Mouse (Mus musculus) adrenal gland, postnatal 10 days (tissue): ENCODE measurements around the gene Ints5. TPM values are rescaled to one million over a fixed set of nuclear protein-coding genes. Genes with fewer than 3 reads are reported as not detected.
"Not testable (repeated sequence)": the region's sequence is repeated elsewhere in the genome, so short reads cannot be mapped to it uniquely, and the experiment has no call there.

ENCODE experiments used
- DNase-seq: peaks from one replicate; pipeline ENCODE4 v3.0.0; 2021; ENCODE audit warnings: mixed read lengths
- long read RNA-seq, 2 experiments: library from polyadenylated mRNA; stranded (forward); transcript quantifications; one replicate each; pipeline ENCODE4 v2.0.0; 2021
- total RNA-seq, 2 experiments: library from RNA; stranded (reverse); gene quantifications; 2 replicates each; pipeline ENCODE4 v1.2.3; 2021

Gene Ints5
- 10 to 100 TPM; 23.7 to 25.2 TPM for total RNA-seq
- long read RNA-seq, experiment 1, transcript Ints5-201 (2 exons, 3,274 nt) = major isoform, 9 of 32 reads
- long read RNA-seq, experiment 1, partial matches to known transcripts = 23 of 32 reads
- long read RNA-seq, experiment 1, other reads (novel, unspliced or antisense) = 0 of 32 reads
- long read RNA-seq, experiment 2, transcript Ints5-201 (2 exons, 3,274 nt) = major isoform, 9 of 13 reads
- long read RNA-seq, experiment 2, partial matches to known transcripts = 0 of 13 reads
- long read RNA-seq, experiment 2, other reads (novel, unspliced or antisense) = 4 of 13 reads

DNA sequence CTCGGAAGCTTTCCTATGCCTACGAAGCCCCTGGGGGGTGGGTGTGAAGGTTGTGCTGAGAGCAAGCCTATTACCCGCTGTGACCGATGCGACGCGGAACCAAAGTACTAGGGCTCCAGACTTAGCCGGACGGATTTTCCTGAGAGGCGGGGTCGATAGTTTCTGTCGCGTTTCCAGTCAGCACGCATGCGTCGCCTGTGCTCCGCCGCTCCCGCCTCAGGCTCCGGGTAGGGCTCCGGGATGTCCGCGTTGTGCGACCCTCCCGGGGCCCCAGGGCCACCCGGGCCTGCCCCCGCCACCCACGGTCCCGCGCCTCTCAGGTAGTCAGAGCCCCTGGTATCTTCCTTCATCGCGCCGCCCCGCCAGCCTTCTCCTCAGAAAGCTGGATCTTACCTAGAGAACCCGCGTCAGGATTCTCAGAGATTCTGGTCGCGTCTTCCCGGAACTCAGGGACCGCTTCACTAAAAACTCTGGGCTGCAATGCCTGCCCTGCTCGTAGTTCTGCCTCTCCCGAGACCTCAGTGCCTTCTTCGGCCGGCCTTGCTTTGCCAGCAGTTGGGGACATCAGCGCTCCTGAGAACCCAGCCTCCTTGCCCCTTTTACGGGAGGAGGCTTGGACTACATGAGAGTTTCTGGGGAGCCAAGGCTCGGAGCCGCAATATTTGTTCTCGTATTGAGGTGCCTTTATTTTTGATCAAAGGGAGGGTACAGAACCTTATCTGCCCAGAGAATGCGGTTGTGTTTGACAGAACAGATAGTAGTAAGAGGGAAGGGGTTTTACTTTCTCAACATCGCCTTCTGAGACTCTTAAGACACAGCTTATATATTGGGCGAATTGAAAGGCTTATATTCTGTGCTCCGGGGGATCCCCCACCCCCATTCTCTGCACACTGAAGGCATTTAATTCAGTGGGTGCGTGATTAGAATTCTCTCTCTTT, at the start of gene Ints5:
Gene Ints5 (plus strand): TSS at position 177 of the 938 bp plus-strand sequence.
- DNase-seq = peak; percentile 91

DNA sequence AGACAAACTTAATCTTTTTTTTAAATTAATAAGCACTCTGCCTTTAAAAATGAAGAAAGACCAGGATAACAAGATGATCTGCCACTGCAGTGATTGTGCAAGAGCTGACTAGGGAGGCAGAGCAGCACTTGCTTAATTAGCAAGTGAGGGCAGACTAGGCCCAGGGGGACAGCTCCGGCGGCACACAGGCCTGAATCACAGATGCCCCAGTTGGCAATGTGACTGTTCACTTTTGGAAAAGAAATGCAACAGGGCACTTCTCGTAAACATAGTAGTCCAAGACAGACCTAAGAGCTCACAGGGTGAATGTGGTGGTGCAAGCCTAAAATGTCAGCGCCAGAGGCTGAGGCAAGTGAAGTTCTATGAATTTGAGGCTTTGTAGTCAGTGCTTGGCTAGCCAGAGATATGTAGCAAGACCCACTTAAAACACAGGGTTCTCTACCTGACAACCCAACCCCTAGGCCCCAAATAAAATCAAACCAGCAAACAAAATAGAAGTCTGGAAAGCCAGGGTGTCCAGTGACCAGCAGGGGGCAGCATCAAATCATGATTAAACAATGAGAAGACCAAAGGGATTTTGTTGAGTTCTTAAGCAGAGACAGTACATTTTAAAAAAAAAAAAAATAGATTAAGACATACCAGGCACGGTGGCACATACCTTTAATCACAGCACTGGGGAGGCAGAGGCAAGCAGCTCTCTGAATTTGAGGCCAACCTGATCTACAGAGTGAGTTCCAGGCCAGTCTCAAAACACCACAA, 48.3 kb upstream of the Ints5 start:
- peak; percentile 88 for DNase-seq

DNA sequence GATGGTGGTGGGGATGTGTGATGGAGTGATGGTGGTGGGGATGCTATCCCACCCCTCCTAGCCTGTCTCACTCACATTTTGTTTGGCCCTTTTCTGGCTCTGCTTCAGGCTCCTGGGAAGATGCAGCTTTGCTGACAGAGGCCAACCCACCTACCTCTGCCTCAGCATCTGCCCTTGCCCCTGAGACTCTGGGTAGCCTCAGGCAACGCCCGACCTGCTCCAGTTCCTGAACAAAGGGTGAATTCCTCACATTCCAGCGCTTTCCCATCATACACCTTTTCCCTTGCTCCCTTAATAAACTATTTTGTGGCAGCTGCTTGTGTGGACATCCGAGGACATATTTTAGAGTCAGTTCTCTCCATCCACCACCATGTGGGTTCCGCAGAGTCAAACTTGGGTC, 44.4 kb upstream of the Ints5 start:
- no peak for DNase-seq

DNA sequence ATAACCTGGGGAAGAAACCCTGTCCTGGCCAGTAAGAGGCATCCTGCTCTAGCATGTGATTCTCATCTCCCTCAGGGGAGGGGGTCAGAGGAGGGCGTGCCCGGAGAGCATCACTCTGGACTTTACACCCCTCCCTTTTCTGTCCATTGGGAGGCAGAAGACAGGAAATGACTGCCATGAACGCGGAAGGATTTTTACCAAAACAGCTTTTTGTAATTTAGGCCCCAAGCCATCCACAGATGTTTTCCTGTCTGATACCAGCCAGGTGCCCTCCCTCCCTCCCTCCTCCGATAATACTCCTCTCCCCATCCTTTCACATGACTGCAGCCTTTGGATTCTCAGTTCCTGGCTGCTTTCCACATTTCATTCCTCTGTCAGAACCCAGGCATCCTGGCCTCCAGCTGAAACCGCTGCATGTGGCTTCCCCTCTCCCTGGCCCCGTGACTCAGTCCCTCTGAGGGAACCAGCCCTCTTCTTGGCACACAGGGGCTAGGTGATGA, 42.4 kb upstream of the Ints5 start, which contains the start of gene Lrrn4cl:
Gene Lrrn4cl (plus strand): TSS at position 367 of the 500 bp plus-strand sequence.
- peak; percentile 43 for DNase-seq

DNA sequence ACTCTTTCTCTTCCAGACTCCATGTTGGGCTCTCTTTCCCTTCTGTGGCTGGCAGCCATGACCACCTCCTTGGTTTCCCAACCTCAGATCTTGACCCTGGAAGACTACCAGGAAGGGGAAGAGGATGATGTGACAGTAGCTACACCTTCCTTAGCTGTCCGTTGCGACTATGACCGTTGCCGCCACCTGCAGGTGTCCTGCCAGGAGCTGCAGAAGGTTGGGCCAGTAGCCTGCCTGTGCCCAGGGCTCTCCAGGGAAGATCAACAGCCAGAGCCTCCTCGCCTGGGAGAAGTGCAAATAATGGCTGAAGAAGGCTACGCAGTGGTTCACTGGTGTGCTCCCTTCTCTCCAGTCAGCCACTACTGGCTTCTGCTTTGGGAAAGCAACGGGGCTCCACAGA, 41.2 kb upstream of the Ints5 start:
- DNase-seq = peak; percentile 43

DNA sequence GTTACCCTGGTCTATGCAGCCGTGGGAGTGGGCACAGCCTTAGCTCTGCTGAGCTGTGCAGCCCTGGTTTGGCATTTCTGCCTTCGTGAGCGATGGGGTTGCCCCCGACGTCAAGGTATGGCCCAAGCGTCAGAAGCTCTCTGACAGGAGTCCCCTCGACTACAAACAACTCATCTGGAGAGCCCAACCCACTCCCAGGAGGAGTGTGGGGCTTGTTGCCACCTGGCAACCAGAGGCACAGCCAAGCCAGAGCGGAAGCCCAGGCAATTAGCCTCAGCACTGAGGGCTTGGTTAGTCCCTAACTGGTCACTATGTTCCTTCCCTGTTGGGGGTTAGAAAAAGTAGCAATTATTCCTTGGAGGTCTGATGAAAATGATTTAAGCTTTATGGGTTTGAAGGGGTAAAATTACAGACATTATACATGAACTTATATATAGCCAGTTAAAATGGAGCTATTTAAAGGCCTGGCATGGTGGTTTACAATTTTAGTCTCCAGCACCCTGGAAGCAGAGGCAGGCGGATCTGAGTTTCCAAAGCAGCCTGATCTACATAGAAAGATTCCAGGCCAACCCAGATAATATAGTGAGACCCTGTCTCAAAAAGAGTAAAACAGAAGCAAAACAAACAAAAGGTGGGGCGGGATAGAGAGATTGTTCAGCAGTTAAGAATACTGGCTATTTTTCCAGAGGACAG, 40.4 kb upstream of the Ints5 start:
- DNase-seq = peak; percentile 67

DNA sequence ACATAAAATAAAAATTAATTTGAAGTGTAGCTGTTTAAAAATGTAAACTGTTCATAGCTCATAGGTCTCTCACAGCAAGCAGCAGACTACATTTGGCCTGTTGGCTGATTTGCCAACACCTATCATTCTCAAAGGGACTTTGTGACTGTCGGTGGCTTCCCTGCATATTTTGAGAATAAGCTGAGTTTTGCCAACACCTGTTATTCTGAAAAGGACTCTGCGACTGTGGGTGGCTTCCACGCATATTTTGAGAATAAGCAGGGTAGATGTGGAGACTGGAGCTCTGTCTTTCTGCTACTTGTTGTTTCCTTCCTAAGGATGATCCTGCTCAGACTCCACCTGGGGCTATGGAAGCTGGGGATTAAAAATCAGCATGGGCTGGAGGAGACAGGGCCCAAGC, 39.7 kb upstream of the Ints5 start:
- DNase-seq = no peak

DNA sequence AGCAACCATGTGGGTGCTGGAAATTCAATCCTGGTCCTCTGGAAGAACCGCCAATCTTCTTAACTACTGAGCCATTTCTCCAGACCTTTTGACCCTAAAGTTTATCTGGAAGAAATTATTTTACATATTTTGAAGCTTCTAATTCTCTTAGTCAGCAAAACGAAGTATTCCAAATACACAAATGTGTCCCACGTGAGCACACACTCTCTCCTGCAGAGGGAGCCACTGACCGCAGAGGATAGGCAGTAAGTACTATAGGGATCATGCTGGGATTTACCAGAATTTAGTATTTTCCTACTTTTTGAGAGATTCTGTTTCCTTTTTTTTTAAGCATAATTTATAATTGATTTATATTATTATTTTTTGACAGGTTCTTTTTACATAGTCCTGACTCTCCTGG, 35.1 kb upstream of the Ints5 start:
- DNase-seq = peak; percentile 73

DNA sequence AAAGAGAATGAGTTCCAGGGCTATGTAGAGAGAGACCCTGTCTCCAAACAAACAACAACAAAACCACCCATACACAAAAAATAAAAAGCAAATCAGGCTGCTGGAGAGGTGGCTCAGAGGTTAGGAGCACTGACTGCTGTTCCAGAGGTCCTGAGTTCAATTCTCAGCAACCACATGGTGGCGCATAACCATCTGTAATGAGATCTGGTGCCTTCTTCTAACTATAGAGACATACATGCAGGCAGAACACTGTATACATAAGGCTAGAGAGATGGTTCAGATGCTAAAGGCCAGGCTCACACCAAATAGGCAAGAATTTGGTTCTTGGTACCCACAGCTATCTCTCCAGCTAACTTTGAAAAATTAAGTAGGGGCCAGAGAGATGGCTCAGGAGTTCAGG, 33.8 kb upstream of the Ints5 start:
- DNase-seq = no peak

DNA sequence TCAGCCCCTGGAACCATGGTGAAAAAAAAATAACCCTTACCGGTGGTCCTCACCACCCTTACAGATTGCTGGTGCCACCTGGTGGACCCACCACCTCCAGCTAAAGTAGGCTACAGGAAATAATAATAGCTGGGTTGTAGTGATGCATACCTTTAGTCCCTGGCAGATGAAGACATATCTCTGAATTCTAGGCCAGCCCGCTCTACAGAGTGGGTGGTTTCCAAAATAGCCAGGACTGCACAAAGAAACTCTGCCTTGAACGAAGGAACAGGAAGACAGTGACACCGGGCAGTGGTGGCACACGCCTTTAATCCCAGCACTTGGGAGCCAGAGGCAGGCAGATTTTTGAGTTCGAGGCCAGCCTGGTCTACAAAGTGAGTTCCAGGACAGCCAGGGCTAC, 28.5 kb upstream of the Ints5 start:
- no peak for DNase-seq

DNA sequence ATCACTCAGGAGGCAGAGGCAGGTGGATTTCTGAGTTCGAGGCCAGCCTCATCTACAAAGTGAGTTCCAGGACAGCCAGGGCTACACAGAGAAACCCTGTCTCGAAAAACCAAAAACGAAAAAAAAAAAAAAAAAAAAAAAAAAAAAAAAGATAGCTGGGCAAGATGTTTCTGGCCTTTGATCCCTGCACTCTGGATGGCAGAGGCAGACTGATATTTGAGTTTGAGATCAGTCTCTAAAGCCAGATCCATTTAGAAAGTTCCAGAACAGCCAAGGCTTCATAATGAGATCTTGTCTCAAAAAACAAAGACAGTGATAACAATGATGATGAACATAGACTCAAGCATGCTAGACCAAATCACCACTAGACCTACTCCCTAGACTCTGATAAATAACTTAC, 22.4 kb upstream of the Ints5 start:
- not testable (repeated sequence) for DNase-seq

DNA sequence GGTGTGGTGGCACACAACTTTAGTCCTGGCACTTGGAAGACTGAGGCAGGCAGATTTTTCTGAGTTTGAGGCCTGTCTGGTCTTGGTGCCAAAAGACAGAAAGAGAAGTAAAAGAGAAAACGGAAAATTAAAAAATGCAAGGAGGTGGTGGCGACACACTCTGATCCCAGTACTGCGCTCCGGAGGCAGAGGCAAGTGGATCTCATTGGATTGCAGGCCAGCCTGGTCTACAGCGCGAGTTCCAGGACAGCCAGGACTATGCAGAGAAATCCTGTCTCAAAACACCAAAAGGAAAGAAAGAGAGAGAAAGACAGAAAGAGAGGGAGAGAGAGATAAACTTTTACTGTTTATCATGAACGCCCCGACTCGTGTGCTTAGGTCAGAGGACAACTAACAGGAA, 22.0 kb upstream of the Ints5 start:
- no peak for DNase-seq

DNA sequence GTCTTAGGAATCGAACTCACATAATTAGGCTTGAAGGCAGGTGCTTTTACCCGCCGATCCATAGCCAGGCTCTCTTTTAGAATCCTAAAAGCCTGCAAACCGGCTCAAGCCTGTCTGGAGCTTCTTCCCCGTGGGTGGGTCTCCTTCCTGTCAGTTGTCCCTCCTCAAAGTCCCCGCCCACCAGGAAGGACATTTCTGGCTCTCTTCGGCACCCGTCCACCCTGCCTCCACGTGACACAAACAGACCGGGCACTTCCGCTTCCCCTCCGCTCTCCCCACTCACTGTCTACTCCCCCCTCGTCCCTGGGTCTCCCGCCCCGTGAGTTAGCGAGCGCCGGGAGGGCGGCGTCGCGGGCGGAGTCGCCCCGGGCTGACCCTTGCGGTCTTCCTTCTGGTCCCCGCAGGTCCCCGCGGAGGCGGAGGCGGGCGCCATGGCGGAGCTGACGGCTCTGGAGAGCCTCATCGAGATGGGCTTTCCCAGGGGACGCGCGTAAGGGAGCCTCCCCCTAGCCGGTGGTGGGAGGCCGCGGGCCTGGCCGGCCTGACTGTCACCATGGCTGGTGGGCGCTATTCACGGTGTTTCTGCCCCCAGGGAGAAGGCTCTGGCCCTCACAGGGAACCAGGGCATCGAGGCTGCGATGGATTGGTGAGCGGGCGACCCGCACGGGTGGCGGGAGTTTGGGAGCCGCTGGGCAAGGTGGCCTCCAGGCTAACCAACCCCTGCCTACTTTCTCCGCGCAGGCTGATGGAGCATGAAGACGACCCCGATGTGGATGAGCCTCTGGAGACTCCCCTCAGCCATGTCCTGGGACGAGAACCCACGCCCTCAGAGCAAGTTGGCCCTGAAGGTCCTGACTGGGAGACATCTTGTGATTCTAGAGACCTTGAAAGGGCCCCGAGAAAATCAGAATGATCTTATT, 21.3 kb upstream of the Ints5 start, which contains the start of gene Ubxn1:
Gene Ubxn1 (plus strand): TSS at position 230 of the 920 bp plus-strand sequence.
- DNase-seq = peak; percentile 97

DNA sequence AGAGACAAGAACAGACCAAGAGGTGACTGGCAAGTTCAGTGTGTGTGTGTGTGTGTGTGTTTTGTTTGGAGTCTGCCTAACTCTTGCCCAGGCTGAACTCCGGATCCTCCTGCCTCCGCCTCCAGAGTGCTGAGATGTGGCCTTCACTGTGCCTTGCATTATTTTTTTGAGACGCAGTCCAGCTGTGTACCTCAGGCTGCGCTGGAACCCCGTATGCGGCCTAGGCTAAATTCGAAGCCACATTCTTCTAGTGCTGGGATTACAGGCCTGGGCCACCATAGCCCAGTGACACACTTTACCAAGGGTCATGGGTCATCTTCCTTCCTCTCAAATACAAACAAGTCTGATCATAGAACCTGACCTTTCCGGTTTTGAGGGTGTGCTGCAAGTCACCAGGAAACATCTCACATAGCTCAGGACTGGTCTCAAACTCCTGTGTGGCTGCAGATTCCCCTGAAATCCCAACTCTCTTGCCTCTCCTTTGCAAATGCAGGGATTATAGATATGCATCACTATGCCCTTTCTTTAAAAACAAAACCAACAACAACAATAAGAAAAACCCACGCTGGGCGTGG, 20.5 kb upstream of the Ints5 start:
- DNase-seq = peak; percentile 27

DNA sequence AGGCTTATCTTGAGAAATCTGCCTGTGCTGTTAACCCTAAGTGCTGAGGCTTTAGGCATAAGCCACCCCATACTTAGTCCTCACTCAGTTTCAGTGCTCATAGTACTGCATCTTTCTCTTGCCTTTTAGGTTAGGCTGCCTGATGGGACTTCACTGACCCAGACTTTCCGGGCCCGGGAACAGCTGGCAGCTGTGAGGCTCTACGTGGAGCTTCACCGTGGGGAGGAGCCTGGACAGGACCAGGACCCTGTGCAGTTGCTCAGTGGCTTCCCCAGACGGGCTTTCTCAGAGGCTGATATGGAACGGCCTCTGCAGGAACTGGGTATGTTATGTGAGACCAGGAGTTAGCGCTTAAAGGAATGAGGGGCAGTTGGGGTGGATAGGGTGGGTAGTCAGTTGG, 17.8 kb upstream of the Ints5 start:
- no peak for DNase-seq

DNA sequence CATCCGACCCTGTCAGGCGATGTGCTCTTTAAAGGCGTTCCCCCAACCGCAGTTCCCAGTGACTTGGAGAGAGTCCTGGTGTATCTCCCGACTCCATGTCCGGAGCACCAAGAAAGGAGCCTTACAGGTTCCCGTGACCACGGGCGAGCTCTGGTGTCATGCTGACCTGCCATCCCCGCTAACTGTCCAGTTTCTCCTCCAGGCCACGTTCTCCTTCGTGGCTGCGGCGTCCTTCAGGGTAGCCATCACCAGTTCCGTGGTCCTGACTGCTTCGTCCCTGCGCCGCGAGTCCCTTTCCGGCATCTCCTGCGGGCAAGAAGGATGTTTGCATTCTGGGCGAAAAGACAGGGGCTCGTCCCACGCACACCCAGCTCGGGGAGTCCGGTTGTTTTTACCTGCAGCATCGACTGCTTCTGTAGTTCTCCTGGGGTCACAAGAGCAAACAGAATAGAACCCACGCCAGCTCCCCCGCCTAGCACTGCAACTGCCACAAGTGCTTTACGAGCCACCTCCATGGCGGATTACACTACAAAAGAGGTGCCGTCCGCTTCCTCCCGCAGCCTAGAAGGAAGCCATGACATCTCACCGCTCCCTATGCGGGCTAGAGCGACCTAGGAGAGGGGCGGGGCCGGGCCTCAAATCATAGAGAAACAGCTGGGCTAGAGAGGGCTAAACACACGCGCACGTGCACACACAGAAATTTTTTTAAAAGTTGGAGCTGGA, 12.3 kb upstream of the Ints5 start, which contains the start of gene Uqcc3:
Gene Uqcc3 (minus strand): TSS at position 613 of the 723 bp plus-strand sequence.
- DNase-seq = peak; percentile 93

DNA sequence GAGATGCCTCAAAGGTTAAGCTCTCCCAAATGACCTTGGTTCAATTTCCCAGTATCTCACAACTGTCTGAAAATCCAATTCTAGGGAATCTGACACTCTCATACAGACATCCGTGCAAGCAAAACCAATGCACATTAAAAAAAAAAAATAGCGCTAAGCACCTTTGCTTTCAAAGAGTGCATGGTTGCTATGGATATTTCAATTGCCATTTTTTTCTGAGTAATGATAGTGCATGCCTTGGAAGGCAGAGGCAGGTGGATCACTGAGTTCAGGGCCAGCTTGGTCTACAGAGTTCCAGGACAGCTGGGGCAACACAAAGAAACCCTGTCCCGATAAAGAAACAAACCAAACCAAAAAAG, 11.8 kb upstream of the Ints5 start:
- DNase-seq = no peak

DNA sequence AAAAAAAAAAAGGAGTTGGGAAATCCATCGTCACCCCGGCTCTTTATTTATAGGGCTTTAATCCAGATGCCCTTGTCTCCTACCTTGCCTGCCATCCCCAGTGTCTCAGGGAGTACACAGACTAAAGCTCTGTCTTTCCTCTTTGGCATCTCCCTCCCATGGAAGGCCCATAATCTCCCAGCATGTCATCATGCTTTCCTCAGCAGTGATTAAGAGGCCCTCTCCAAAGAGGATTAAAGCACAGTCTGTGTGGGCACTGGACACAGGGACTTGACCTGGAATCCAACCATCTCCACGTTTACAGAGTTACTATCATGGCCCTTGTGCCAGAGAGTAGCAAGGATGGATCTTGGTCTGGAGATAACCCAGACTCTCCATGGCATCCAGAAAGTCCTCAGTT, 9.2 kb upstream of the Ints5 start, which contains the start of the genes Lbhd1 and Gm49403:
Gene Lbhd1 (plus strand): TSS at position 117 of the 400 bp plus-strand sequence.
Gene Gm49403 (plus strand): TSS at position 315 of the 400 bp plus-strand sequence.
- no peak for DNase-seq

DNA sequence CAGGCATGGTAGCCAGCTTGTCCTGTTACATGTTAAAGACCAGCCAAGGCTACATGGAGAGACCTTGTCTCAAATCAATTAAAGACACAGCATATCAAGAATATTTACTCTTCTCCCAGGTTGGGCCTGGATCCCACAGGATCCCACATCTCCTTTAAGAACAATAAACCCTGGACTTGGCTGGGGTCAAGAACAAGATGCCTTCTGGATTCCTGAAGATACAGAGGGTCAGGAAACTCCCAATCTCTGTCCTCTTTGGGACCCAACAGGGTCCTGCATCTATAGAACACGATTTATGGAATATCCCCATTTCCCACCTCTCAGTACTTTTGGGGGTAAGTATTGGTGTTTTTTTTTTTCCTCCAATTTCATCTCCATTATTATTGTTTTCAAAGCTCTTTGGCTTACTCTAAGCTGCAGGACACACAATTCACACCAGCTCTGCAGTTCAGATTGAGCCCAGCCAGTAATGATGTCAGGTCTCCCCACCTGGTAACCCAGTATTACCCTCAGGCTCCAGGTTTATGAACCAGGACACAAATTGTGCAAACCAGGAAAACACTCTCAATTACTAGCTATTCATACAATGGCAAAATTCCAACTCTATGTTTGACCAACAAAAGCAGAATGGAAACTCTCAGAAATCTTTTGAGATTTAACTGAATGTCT, 5.8 kb upstream of the Ints5 start:
- DNase-seq = no peak
